Mouse (Mus musculus): ENCODE measurements around the gene Gm973. TPM values are rescaled to one million over a fixed set of nuclear protein-coding genes. Genes with fewer than 3 reads are reported as not detected.
"Not testable (repeated sequence)": the region's sequence is repeated elsewhere in the genome, so short reads cannot be mapped to it uniquely, and the experiment has no call there.

The Gm973 gene
- polyA plus RNA-seq, 1 experiment from 2014 or later: 1.4 TPM

DNA sequence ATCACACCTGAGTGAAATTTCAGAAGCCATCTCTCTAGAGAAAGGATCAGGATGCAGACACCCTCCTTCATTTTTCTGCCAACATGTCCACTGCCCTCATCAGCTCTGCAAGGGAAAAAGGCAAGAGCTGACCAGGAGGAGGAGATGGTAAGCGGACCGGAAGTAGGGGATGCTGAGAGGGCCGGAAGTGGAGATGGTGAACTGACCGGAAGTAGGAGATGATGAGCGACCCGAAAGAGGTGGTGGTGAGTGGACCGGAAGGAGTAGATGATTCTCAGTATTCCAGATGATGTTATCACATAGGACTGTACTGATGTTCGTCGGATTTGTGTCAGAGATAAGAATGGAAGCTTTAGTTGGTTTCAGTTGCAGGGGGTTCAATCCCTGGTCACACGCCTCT is 103.1 kb downstream of the Gm973 start:
- no peak overlapping the region for H3K4me3 ChIP-seq
- H3K9me3 ChIP-seq: no peaks in the 10 kb centered on the region
- H3K4me1 ChIP-seq: no peaks in the 10 kb centered on the region
- no peak for ATAC-seq (ENCODE audit: low FRiP score, low read depth)
- H3K9ac ChIP-seq: no peak overlapping the region
- no peaks in the 10 kb centered on the region for H3K27me3 ChIP-seq
- no peak overlapping the region for H3K27ac ChIP-seq
- H3K4me2 ChIP-seq (replicated peaks): no peak overlapping the region
- H3K36me3 ChIP-seq: no peaks in the 10 kb centered on the region
- WGBS: 91% methylated on average over 10 of the region's 10 CpGs

DNA sequence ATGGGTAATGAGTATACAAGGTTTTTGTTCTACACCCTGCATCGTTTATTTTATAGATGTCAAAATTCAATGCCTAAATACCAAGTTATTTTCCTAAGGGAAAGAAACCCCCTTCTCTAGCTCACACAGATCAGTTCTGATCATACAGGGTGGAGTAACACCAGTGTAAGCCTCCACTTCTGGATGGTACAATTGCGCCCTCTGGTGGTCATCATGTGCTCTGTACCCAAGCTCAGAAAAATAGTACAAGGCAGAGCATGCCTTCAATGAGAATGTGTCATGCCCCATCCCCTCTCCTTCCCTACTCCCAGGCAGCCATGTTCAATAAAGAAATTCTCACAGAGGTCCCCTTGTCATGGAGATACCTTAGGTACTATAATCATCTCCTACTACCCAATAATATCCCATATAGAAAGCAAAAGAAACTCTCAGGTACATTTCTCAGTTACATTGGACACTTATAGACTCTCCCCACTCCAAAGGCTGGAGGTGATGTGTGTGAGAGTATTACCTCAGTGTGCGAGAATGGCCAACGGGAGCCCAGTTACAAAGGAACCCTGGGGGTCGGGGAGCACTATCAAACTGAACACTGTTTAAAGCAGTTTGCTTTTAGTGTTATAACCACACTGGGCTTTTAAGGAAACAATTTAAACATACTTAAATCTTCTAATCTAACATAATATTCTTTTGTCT is 107.4 kb downstream of the Gm973 start:
- ATAC-seq (ENCODE audit: low FRiP score, low read depth): peak; percentile 90; the same call in 1 of the 2 replicates
- WGBS: 25% methylated on average over 5 of the region's 5 CpGs
- H3K4me3 ChIP-seq: no peak overlapping the region
- no peaks in the 10 kb centered on the region for H3K9me3 ChIP-seq
- no peaks in the 10 kb centered on the region for H3K27me3 ChIP-seq
- no peaks in the 10 kb centered on the region for H3K36me3 ChIP-seq
- no peak overlapping the region for H3K4me2 ChIP-seq (replicated peaks)
- no peak overlapping the region for H3K9ac ChIP-seq
- peaks cover 10% of the 10 kb centered on the region for H3K4me1 ChIP-seq
- no peak overlapping the region for H3K27ac ChIP-seq

DNA sequence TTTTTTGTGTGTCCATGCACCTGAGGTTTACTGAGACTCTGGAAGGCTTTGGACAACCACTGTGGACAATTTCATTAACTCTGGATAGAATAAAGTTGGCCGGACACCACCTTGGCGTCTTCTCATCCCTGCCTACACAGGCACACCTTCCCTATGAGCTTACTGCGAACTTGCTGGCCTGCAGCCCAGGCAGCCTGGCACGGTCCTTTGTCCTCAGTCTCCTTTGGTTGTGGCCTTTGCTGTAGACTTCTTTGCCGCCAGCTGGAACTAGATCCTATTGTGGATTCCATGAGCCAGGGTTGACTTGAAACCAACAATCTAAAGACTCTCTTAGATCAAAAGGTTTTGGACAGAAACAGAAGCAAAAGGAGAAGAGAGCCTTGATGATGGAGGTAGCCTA is 109.3 kb downstream of the Gm973 start:
- WGBS: 81% methylated on average over 5 of the region's 5 CpGs
- ATAC-seq (ENCODE audit: low FRiP score, low read depth): no peak
- H3K9ac ChIP-seq: no peak overlapping the region
- no peaks in the 10 kb centered on the region for H3K36me3 ChIP-seq
- H3K9me3 ChIP-seq: no peaks in the 10 kb centered on the region
- no peak overlapping the region for H3K4me2 ChIP-seq (replicated peaks)
- no peak overlapping the region for H3K4me3 ChIP-seq
- no peak overlapping the region for H3K27ac ChIP-seq
- H3K4me1 ChIP-seq: peaks cover 10% of the 10 kb centered on the region
- no peaks in the 10 kb centered on the region for H3K27me3 ChIP-seq

DNA sequence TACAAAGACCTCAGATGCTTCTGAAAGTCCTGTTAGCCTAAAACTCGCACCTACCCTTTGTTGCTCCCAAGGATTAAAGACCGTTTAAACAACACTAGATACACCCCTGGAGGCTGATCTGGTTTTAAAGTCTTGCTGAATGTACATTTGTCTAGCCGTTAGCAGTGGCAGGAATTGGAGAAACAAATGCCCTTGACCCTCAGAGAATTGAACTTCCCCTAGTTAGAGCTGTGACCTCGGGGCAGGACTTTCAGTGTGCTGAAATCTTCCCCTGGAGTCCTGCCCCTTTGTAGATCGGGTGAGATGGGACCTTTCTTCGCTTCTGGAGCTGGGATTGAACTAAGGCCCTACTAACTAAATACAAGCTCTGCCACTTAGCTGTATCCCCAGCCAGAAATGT is 113.1 kb downstream of the Gm973 start:
- Histone ChIP-seq H3K36me3 (no peaks in the 10 kb centered on the region), H3K9me3 (no peaks in the 10 kb centered on the region), H3K9ac (no peak overlapping the region), H3K4me1 (peaks cover 24% of the 10 kb centered on the region), H3K4me3 (no peak overlapping the region), H3K27me3 (no peaks in the 10 kb centered on the region), H3K27ac (no peak overlapping the region), H3K4me2 (replicated peaks) (no peak overlapping the region)
- 43% methylated on average over 6 of the region's 6 CpGs for WGBS
- ATAC-seq (ENCODE audit: low FRiP score, low read depth): no peak

DNA sequence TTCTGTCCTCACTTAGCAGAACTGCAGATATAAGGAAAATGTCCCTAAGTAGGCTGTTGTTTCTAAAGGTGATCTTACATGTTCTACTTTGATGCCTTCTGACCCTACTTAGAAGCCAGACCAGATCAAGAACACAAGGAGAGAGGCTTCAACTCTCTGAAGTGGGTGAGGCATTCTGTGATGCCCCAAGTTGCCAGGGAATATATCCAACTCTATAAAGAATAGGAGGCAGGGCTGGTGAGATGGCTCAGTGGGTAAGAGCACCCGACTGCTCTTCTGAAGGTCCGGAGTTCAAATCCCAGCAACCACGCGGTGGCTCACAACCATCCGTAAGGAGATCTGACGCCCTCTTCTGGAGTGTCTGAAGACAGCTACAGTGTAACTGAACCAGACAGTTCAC is 114.3 kb downstream of the Gm973 start:
- not testable (repeated sequence) for ATAC-seq (ENCODE audit: low FRiP score, low read depth); H3K4me2 ChIP-seq (replicated peaks); H3K27ac ChIP-seq; H3K36me3 ChIP-seq; H3K27me3 ChIP-seq; H3K4me3 ChIP-seq; H3K9ac ChIP-seq; H3K9me3 ChIP-seq
- H3K4me1 ChIP-seq: peaks cover 21% of the 10 kb centered on the region
- WGBS: 93% methylated on average over 6 of the region's 6 CpGs

DNA sequence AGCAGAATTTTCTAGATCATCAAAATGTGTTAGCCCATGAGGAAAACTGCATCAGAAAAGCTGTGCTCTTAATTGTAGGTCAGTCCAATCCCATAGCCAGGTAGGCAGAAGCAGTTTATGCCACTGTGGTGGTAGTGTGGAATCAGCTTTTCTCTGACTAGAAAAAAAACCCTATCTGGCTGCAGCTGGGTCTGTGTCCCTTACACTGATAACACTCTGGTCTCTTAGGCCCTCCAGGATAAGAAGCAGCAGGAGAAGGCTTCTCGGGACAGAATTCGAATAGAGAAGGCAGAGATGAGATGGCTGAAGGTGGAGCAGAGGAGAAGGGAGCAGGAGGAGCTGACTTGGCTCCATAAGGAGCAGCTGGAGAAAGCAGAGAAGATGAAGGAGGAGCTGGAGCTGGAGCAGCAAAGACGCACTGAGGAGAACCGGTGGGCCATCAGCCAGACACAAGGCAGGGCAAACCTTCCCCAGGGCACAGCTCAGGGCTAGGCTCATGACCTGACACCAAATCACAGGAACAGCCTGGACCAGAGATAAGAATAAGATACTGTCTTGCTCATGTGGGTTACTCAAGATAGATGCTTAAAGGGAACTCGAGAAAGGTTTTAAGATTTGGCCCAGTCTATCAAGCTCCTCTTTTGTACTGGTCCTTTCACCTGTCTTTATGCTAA is 116.1 kb downstream of the Gm973 start:
- H3K9me3 ChIP-seq: no peaks in the 10 kb centered on the region
- ATAC-seq (ENCODE audit: low FRiP score, low read depth): no peak
- WGBS: 82% methylated on average over 5 of the region's 5 CpGs

DNA sequence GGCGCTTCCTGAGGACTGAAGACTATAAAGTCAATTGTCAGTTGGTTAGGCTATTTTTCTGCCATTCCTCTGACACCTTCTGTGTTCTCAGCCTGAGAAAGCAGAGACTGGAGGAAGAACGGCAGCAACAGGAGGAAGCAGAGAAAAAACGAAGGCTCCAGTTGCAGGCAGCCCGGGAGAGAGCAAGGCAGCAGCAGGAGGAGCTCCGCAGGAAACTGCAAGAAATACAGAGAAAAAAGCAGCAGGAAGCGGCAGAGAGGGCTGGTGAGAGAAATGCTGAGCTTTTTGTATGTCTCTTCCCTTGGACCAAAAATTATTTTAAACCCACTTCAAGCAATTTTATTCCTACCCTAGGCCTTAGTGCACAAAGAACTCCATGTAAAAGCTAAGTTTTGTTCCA is 117.0 kb downstream of the Gm973 start:
- Histone ChIP-seq H3K9me3 (no peaks in the 10 kb centered on the region), H3K27ac (peak overlapping the region; percentile 65; the same call in 1 of the 2 replicates), H3K4me1 (peaks cover 14% of the 10 kb centered on the region), H3K4me2 (replicated peaks) (peak overlapping the region; percentile 38), H3K4me3 (no peak overlapping the region), H3K36me3 (no peaks in the 10 kb centered on the region), H3K27me3 (no peaks in the 10 kb centered on the region), H3K9ac (peak overlapping the region; percentile 58)
- 15% methylated on average over 6 of the region's 6 CpGs for whole genome bisulfite sequencing
- no peak for ATAC-seq (ENCODE audit: low FRiP score, low read depth)

More for the DNA sequence above, 116.1 kb downstream of the Gm973 start:
- Histone ChIP-seq H3K4me3 (no peak overlapping the region), H3K4me1 (peaks cover 14% of the 10 kb centered on the region), H3K36me3 (no peaks in the 10 kb centered on the region), H3K9ac (no peak overlapping the region), H3K27ac (no peak overlapping the region), H3K4me2 (replicated peaks) (no peak overlapping the region), H3K27me3 (no peaks in the 10 kb centered on the region)

DNA sequence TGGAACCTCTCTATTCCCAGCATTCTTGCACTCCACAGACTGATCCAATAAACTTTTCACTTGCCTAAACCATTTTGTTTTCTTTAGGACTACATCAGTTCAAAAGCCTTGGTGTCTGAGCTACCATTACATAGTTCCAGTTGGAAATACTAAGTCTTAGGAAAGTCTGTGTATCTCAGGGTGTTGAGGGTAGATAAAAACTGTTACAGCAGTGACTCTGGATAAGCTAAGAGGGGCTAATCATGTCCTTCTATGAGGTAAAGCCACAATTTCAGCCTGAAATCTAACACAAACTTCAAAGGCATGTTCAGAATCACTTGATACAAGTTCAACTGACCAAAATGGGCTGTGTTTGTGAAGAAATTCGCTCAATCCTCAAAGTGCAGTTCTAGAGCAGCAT is 120.3 kb downstream of the Gm973 start:
- no peak overlapping the region for H3K4me2 ChIP-seq (replicated peaks)
- ATAC-seq (ENCODE audit: low FRiP score, low read depth): no peak
- no peak overlapping the region for H3K9ac ChIP-seq
- no peak overlapping the region for H3K4me3 ChIP-seq
- no peak overlapping the region for H3K27ac ChIP-seq
- peaks cover 13% of the 10 kb centered on the region for H3K36me3 ChIP-seq
- 75% methylated on average over 1 of the region's 1 CpGs for WGBS
- peaks cover 14% of the 10 kb centered on the region for H3K4me1 ChIP-seq
- H3K9me3 ChIP-seq: no peaks in the 10 kb centered on the region
- H3K27me3 ChIP-seq: no peaks in the 10 kb centered on the region

DNA sequence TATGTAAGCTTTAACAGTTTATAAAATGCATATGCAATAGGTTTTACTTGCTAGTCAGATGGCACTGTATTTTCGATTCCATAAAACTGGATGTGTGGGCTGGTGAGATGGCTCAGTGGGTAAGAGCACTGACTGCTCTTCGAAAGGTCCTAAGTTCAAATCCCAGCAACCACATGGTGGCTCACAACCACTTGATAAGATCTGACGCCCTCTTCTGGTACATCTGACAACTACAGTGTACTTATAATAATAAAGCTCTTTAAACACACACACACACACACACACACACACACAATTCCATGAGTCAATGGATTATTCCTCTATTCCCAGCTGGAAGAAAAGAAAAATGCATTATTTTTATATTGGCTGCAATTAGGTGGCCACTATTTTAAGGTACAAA is 122.3 kb downstream of the Gm973 start:
- no peak overlapping the region for H3K4me3 ChIP-seq
- H3K9me3 ChIP-seq: no peaks in the 10 kb centered on the region
- peaks cover 25% of the 10 kb centered on the region for H3K36me3 ChIP-seq
- H3K27me3 ChIP-seq: no peaks in the 10 kb centered on the region
- H3K9ac ChIP-seq: no peak overlapping the region
- ATAC-seq (ENCODE audit: low FRiP score, low read depth): no peak
- H3K27ac ChIP-seq: no peak overlapping the region
- WGBS: 78% methylated on average over 3 of the region's 3 CpGs
- no peak overlapping the region for H3K4me2 ChIP-seq (replicated peaks)
- peaks cover 9% of the 10 kb centered on the region for H3K4me1 ChIP-seq

DNA sequence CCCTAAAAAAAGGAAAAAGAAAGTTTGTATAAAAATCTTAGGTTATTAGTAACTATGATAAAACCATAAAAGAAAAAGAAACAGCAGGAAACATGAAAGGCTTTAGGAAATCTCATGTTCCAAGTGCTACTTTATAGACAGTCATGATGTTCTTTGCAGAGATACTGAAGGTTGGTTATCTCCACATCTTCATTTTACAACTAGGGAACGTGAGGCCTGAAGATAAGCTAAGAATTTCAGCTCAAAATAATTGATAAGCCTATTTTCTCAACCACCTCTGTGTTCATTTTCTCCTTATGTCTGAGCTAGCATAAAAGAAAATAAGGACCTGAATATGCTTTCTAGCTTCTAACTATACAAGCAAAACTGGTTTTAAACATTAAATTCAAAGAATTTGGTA is 126.4 kb downstream of the Gm973 start:
- 89% methylated on average over 1 of the region's 1 CpGs for WGBS
- H3K9me3 ChIP-seq: no peaks in the 10 kb centered on the region
- H3K4me2 ChIP-seq (replicated peaks): no peak overlapping the region
- no peak overlapping the region for H3K9ac ChIP-seq
- no peak for ATAC-seq (ENCODE audit: low FRiP score, low read depth)
- no peak overlapping the region for H3K4me3 ChIP-seq
- peaks cover 41% of the 10 kb centered on the region for H3K36me3 ChIP-seq
- H3K27me3 ChIP-seq: no peaks in the 10 kb centered on the region
- no peak overlapping the region for H3K27ac ChIP-seq
- H3K4me1 ChIP-seq: no peaks in the 10 kb centered on the region

DNA sequence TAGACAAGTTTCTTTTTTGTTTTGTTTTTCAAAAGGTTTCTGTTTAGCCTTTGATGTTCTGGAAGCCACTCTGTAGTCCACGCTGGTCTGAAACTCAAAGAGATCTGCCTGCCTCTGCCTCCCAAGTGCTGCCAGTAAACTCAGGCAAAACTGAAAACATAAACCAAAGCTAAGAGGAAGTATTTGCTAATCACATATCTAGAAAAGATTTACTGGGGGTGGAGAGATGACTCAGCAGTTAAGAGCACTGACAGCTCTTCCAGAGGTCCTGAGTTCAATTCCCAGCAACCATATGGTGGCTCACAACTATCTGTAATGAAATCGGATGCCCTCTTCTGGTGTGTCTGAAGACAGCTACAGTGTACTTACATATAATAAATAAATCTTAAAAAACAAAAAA is 130.4 kb downstream of the Gm973 start:
- H3K27ac ChIP-seq; H3K4me1 ChIP-seq; H3K9ac ChIP-seq; H3K4me3 ChIP-seq; H3K27me3 ChIP-seq; H3K9me3 ChIP-seq; H3K4me2 ChIP-seq (replicated peaks); ATAC-seq (ENCODE audit: low FRiP score, low read depth): not testable (repeated sequence)
- H3K36me3 ChIP-seq: peaks cover 48% of the 10 kb centered on the region
- WGBS: 91% methylated on average over 2 of the region's 2 CpGs

DNA sequence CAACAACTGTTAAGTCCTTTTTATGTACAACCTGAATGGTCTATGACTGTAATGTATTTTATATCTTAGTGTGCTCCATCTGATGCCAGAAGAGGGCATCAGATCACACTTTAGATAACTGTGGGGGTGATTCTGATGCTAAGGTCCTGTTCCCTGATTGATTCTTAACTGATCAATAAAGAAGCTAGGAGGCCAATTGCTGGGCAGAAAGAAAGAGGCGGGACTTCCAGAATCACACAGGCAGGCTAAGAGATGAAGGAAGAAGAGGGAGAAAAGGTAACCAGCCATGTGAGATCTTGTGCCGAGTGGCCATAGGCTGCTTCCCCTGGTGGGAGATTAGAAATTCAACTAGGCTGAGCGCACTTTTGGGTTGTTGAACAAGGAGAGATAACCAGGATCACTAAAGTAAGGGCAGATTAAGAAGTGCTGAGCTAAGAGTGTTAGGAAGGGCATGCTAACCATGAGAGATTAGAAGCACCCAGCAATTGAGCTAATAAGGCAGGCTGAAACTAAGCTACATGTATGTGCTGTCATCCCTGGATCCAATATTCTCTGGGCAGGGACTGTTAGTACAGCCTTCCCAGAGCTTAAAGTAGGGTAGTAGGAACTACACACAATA is 135.2 kb downstream of the Gm973 start:
- H3K4me2 ChIP-seq (replicated peaks): no peak overlapping the region
- no peak overlapping the region for H3K4me3 ChIP-seq
- no peak overlapping the region for H3K9ac ChIP-seq
- WGBS: 99% methylated on average over 3 of the region's 3 CpGs
- no peak for ATAC-seq (ENCODE audit: low FRiP score, low read depth)
- no peaks in the 10 kb centered on the region for H3K27me3 ChIP-seq
- H3K4me1 ChIP-seq: no peaks in the 10 kb centered on the region
- H3K36me3 ChIP-seq: peaks cover 56% of the 10 kb centered on the region
- no peak overlapping the region for H3K27ac ChIP-seq
- H3K9me3 ChIP-seq: no peaks in the 10 kb centered on the region
